Mouse (Mus musculus) erythroblast, embryonic 14.5 days (primary cell): ENCODE data around the gene Elmo2.

Experiments
- GATA1 ChIP-seq: IDR thresholded peaks from 2 replicates; pipeline ENCODE4 v1.6.1; 2012; ENCODE audit warnings: low read length, inconsistent platforms, mixed read lengths
- TAL1 ChIP-seq: IDR thresholded peaks from 3 replicates; pipeline ENCODE4 v1.6.1; 2012; ENCODE audit warnings: low read length, inconsistent platforms, mixed read lengths

- TF ChIP-seq GATA1, result no peak
- TF ChIP-seq TAL1, result no peak
Measured at GRCm38 (mm10) chr2:165257151-165257834, 69.0 kb downstream of the Elmo2 start.
